Mouse (Mus musculus) intestine, embryonic 16.5 days (tissue): ENCODE results near the gene Dhfr. TPM values are rescaled to one million over a fixed set of nuclear protein-coding genes. Genes with fewer than 3 reads are reported as not detected.
"Not testable (repeated sequence)": the region's sequence is repeated elsewhere in the genome, so short reads cannot be mapped to it uniquely, and the experiment has no call there.

Experiments
- ATAC-seq: fragments of 200-750 bp; cut with Nextera tagmentation; 2 replicates; pipeline ENCODE4 v1.8.0; 2017; ENCODE audit warnings: moderate TSS enrichment, moderate library complexity
- H3K27ac ChIP-seq: fragments of 300-500 bp; sonication (generic); 2 replicates; pipeline ENCODE4 v1.5.1; 2014; ENCODE audit warnings: mild to moderate bottlenecking, low read length
- H3K27me3 ChIP-seq: fragments of 300-500 bp; sonication (generic); replicated peaks from 2 replicates; pipeline ENCODE4 v1.6.1; 2014; ENCODE audit warnings: low read length, control low read depth, mixed read lengths; ENCODE audit not compliant: control insufficient read depth, insufficient read depth
- H3K36me3 ChIP-seq: fragments of 300-500 bp; sonication (generic); 2 replicates; pipeline ENCODE4 v1.6.1; 2014; ENCODE audit warnings: low read length, control low read depth; ENCODE audit not compliant: control insufficient read depth, insufficient read depth
- H3K4me1 ChIP-seq: fragments of 300-500 bp; sonication (generic); 2 replicates; pipeline ENCODE4 v1.6.1; 2014; ENCODE audit warnings: low read length, control low read depth, mixed read lengths; ENCODE audit not compliant: control insufficient read depth, insufficient read depth
- H3K4me2 ChIP-seq: fragments of 300-500 bp; sonication (generic); 2 replicates; pipeline ENCODE4 v1.6.1; 2014; ENCODE audit warnings: low read depth, low read length, control low read depth
- H3K4me3 ChIP-seq: fragments of 300-500 bp; sonication (generic); 2 replicates; pipeline ENCODE4 v1.5.1; 2014; ENCODE audit warnings: mild to moderate bottlenecking, low read length
- H3K9ac ChIP-seq: fragments of 300-500 bp; sonication (generic); 2 replicates; pipeline ENCODE4 v1.6.1; 2014; ENCODE audit warnings: low read depth, low read length
- H3K9me3 ChIP-seq: fragments of 300-500 bp; sonication (generic); 2 replicates; pipeline ENCODE4 v1.6.1; 2016; ENCODE audit warnings: low read length, control low read depth; ENCODE audit not compliant: control insufficient read depth
- WGBS: fragments of 180-500 bp; shearing (Covaris S2); extraction: QIAGEN DNeasy Blood & Tissue Kit; methylation state at CpG from one replicate; pipeline ENCODE4 v1.1.7; 2014; 5-methylcytosine and 5-hydroxymethylcytosine counted together
- polyA plus RNA-seq: library from polyadenylated mRNA; unstranded; fragments of >200 nt; fragmentation: Nextera tagmentation; extraction: Ambion mirVana; gene quantifications from 2 replicates; pipeline ENCODE4 v1.2.1, GENCODE M21; 2015

Dhfr gene
- polyA plus RNA-seq, 1 experiment from 2014 or later: 17.8 TPM

DNA sequence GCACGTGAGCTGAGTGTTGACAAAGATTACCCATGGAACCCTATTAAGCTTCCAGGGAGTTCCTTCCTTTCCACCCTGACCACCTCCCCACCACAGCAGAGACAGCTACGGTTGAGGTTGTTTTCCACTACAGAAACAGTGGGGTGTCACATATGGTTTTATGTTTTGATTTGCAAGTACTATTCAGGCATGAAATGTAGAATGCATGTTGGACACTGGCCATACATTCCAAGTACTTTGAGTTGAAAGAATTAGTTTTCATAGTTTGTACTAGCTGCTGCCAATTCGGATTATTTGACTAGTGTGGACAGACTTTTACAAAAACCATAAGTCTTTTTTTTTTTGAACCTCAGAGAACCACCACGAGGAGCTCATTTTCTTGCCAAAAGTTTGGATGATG, 10.8 kb downstream of the Dhfr start:
- Histone ChIP-seq H3K4me3 (no peak overlapping the region), H3K27ac (no peak overlapping the region), H3K4me1 (no peaks in the 10 kb centered on the region), H3K4me2 (no peak overlapping the region), H3K9me3 (no peaks in the 10 kb centered on the region), H3K36me3 (0 out of 2 replicates have a peak, but pooled peaks cover 3% of the 10 kb centered on the region), H3K9ac (no peak overlapping the region), H3K27me3 (no peaks in the 10 kb centered on the region)
- WGBS: 72% methylated on average over 4 of the region's 4 CpGs
- no peak for ATAC-seq

DNA sequence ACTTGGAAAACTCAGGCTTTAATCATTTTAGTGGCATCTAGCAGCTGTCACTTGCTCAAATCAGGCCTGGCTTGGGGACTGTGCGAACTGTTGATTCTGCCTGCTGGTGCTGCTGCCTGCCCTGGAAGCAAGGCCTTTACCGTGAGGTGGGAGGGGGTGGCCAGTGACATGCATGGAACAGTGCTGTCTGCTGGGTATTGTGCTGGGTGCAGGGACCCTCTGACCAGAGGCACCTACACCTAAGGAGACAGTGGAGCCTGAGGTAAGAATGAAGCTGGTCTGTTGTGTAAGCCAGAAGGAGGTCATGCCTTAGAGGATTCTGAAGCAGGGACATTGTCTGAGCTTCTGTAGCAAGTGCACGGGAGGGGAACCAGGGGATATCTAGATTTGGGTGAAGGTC, 16.3 kb downstream of the Dhfr start:
- ATAC-seq: no peak
- no peak overlapping the region for H3K4me3 ChIP-seq
- no peaks in the 10 kb centered on the region for H3K27me3 ChIP-seq
- H3K9ac ChIP-seq: no peak overlapping the region
- 92% methylated on average over 3 of the region's 3 CpGs for WGBS
- H3K4me2 ChIP-seq: no peak overlapping the region
- 0 out of 2 replicates have a peak, but pooled peaks cover 3% of the 10 kb centered on the region for H3K36me3 ChIP-seq
- no peaks in the 10 kb centered on the region for H3K9me3 ChIP-seq
- H3K27ac ChIP-seq: no peak overlapping the region
- H3K4me1 ChIP-seq: no peaks in the 10 kb centered on the region

DNA sequence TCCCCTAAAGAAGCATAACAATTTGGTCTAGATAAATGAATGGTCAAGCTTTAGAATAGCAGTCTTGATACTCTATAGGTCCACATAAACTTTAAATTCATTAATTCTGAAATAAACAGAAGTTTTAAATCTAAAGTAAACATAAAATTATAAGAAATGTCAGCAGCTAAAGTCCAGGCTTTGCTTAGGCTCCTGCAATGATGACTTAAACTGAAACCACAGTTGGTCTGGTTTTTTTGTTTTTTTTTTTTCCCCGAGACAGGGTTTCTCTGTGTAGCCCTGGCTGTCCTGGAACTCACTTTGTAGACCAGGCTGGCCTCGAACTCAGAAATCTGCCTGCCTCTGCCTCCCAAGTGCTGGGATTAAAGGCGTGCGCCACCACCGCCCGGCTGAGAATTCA, 16.9 kb downstream of the Dhfr start:
- over 99% methylated on average over 5 of the region's 6 CpGs for WGBS
- H3K4me3 ChIP-seq, H3K4me2 ChIP-seq, H3K4me1 ChIP-seq, H3K27me3 ChIP-seq, H3K36me3 ChIP-seq, ATAC-seq, H3K9ac ChIP-seq, H3K9me3 ChIP-seq, H3K27ac ChIP-seq: not testable (repeated sequence)

DNA sequence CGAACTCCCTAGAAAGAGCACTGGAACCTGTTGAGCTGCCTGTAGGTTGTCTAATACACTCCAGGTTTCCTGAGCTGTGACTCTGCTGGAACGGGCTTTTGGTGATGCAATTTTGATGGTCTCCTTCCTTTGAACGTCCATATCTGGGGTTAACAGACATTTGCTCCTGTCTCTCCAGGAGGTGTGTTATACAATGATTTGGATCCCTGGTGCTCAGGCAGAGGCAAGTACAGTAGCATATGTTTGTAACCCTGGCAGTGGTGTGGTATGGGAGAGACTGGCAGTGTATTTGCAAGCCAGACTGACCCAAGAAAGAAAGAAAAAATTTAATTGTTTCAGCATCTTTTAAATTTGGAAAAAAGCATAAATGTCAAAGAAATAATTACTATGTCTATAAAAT, 32.8 kb downstream of the Dhfr start:
- Histone ChIP-seq H3K27me3 (no peaks in the 10 kb centered on the region), H3K9me3 (no peaks in the 10 kb centered on the region), H3K4me2 (no peak overlapping the region), H3K36me3 (no peaks in the 10 kb centered on the region), H3K4me3 (no peak overlapping the region), H3K27ac (no peak overlapping the region), H3K9ac (no peak overlapping the region), H3K4me1 (no peaks in the 10 kb centered on the region)
- ATAC-seq: no peak
- 89% methylated on average over 3 of the region's 3 CpGs for WGBS

DNA sequence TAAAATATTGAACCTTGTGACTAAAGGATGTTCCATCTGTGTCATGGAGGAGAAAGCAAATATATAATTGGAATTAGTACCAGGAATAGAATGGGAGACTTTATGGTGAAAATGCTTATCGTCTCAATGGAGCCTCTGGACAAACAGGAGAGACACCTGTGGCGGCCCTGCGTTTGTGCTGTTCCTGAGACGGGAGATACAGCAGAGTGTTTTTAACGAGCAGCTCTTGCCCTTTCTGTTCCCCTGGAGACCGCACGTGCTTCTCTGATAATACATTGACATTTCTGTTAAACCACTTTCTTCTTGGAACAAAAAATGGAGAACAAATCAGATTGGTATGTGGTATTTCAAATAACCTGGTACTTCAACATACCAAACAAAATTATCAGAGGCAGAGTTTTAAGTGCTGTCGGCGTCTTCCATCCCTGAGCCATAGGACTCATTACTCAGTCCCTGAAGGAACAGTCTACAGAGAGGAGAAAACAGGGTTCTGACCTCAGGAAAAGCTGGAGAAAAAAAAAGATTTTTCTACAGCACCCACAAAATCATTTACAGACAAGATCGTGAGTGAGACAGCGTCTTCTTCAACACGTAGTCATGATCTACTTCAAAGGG, 38.6 kb downstream of the Dhfr start:
- no peaks in the 10 kb centered on the region for H3K36me3 ChIP-seq
- H3K4me2 ChIP-seq: no peak overlapping the region
- no peaks in the 10 kb centered on the region for H3K9me3 ChIP-seq
- H3K4me1 ChIP-seq: no peaks in the 10 kb centered on the region
- no peak overlapping the region for H3K27ac ChIP-seq
- WGBS: 77% methylated on average over 12 of the region's 12 CpGs
- H3K27me3 ChIP-seq: no peaks in the 10 kb centered on the region
- no peak for ATAC-seq
- no peak overlapping the region for H3K4me3 ChIP-seq
- no peak overlapping the region for H3K9ac ChIP-seq

DNA sequence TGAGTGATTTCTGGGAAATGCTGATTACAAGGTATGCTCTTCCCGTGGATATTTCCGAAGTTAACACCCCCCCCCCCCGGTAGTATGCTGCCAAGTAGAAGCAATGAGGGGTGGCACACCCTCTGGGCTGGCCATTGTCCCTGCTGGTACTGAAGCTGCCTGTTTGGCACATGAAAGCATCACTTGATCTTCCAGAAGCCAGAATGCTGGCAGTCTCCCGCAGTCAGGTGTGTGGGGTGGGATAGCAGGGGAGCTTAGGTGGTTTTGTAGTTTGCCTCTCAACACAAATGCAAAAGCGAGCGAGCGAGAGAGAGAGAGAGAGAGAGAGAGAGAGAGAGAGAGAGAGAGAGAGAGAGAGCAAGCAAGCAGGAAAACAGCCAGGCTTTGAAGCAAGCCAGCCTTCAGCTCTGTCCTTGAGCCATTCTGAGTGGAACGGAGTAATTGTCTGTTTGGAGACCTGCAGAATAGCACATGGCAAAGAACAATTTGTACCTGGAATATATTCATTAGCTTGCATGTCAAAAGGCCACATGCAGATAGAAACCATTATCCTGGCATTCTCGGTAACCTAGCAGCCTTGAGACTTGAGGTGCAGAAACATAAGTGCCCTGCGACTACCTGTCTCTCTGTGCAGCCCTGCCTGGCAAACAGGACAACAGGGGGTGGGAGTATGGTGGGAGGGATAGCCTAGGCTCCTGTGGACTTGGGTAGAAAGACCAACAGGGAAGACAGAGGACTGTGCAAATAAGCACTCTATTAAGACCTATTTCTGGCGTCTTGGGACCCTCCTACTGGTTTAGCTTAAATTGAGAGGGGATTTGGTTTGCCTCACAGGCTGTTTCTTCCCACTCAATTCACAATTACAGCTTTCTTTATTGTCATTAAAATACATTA, 44.2 kb downstream of the Dhfr start:
- WGBS: 68% methylated on average over 11 of the region's 11 CpGs
- ATAC-seq: no peak

DNA sequence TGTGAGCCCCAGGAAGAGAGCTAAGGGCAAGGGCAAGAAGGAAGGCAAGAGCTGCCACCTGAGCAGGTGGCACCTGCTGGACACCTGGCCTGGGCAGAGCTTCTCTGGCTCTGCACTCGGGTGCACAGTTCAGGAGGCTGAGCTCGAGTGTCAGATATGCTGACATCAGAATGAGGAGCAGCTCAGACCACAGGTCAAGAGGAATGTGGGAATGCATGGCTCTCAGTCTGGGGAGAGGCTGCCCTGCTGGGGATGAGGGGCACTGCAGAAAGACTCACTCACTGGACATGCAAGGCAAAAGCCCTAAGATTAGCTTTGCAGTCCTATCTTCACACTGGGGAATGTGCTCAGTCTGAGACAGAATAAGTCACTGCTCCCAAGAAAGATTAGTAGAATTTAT, 47.5 kb downstream of the Dhfr start:
- H3K9me3 ChIP-seq: no peaks in the 10 kb centered on the region
- 37% methylated on average over 2 of the region's 2 CpGs for WGBS
- H3K27me3 ChIP-seq: no peaks in the 10 kb centered on the region
- no peak for ATAC-seq
- no peak overlapping the region for H3K27ac ChIP-seq
- no peaks in the 10 kb centered on the region for H3K36me3 ChIP-seq
- no peak overlapping the region for H3K4me2 ChIP-seq
- H3K9ac ChIP-seq: no peak overlapping the region
- H3K4me1 ChIP-seq: no peaks in the 10 kb centered on the region
- H3K4me3 ChIP-seq: no peak overlapping the region

More for the DNA sequence above, 44.2 kb downstream of the Dhfr start:
- no peaks in the 10 kb centered on the region for H3K36me3 ChIP-seq
- no peak overlapping the region for H3K4me2 ChIP-seq
- no peak overlapping the region for H3K9ac ChIP-seq
- H3K4me3 ChIP-seq: no peak overlapping the region
- H3K9me3 ChIP-seq: no peaks in the 10 kb centered on the region
- H3K27ac ChIP-seq: no peak overlapping the region
- H3K27me3 ChIP-seq: no peaks in the 10 kb centered on the region
- H3K4me1 ChIP-seq: no peaks in the 10 kb centered on the region

DNA sequence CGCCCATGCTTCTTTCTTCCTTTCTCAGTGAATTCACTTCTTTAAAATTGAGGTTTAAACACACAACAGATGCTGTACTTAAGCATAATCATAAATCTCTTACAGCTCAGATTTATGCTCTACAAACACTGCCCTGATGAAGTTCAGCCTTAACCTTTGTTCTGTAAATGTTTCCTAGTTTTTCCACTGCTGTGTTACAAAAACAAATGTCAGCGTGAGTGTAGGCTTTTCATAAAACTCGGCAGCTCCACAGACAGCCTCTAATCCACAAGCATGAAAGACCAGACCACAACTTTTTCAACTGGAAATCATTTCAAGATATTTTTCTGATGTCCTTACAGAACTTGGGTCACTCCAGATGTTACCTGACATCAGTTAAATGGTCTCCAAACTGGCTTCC, 49.0 kb downstream of the Dhfr start:
- WGBS: 72% methylated on average over 3 of the region's 3 CpGs
- no peak overlapping the region for H3K4me3 ChIP-seq

DNA sequence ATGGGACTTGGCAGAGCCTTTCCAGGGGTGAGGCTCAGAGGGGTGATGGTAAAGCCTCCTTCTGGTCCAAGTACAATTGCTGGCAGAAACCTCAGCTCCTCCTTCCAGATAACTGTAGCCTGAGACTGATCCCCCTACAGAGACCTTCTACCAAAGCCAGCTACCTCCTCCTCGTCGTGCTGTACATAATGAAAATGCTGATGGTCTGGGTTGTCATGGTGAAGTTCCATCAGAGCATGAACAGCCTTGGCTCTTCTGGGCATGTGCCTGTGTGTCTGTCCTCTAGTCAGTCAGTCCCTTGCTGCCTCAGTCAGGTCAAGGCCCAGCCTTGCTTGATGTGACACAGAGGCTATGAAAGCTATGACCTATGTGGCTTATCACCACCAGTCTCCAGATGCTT, 56.0 kb downstream of the Dhfr start:
- H3K9me3 ChIP-seq: no peaks in the 10 kb centered on the region
- no peak overlapping the region for H3K27ac ChIP-seq
- no peak overlapping the region for H3K4me3 ChIP-seq
- no peaks in the 10 kb centered on the region for H3K4me1 ChIP-seq
- no peak for ATAC-seq
- no peak overlapping the region for H3K9ac ChIP-seq
- H3K36me3 ChIP-seq: no peaks in the 10 kb centered on the region
- H3K27me3 ChIP-seq: no peaks in the 10 kb centered on the region
- WGBS: 72% methylated on average over 2 of the region's 2 CpGs
- no peak overlapping the region for H3K4me2 ChIP-seq

More for the DNA sequence above, 49.0 kb downstream of the Dhfr start:
- no peak overlapping the region for H3K27ac ChIP-seq
- ATAC-seq: no peak
- H3K27me3 ChIP-seq: no peaks in the 10 kb centered on the region
- H3K4me1 ChIP-seq: no peaks in the 10 kb centered on the region
- H3K9ac ChIP-seq: no peak overlapping the region
- H3K36me3 ChIP-seq: no peaks in the 10 kb centered on the region
- H3K9me3 ChIP-seq: no peaks in the 10 kb centered on the region
- H3K4me2 ChIP-seq: no peak overlapping the region
